Mouse (Mus musculus): ENCODE results near the gene Prcd.

Gene Prcd

GRCm38 (mm10) chr11:116653234-116653633, at the start of gene Prcd:
Gene Prcd, plus strand, starts transcription at chr11:116653534.
- DNase-seq, result no peak

GRCm38 (mm10) chr11:116604097-116604496, 49.2 kb upstream of the Prcd start:
- peak in 1 of 2 experiments; percentile 22 for DNase-seq

- peak in 1 of 2 experiments; percentile 19 for DNase-seq
Observed at GRCm38 (mm10) chr11:116607717-116608116, 45.6 kb upstream of the Prcd start.

GRCm38 (mm10) chr11:116609965-116610630, 43.2 kb upstream of the Prcd start:
- DNase-seq, result no peak

- DNase-seq, result peak in 1 of 2 experiments; percentile 21
Observed at GRCm38 (mm10) chr11:116611168-116611567, 42.2 kb upstream of the Prcd start.

- DNase-seq, result peak in 1 of 2 experiments; percentile 18
Observed at GRCm38 (mm10) chr11:116611883-116612282, 41.5 kb upstream of the Prcd start.

- DNase-seq, result no peak
Observed at GRCm38 (mm10) chr11:116612554-116612953, 40.8 kb upstream of the Prcd start.

GRCm38 (mm10) chr11:116613234-116613633, 40.1 kb upstream of the Prcd start:
- DNase-seq, result no peak

- DNase-seq, result peak; percentile 81 to 89
Observed at GRCm38 (mm10) chr11:116615735-116616437, 37.4 kb upstream of the Prcd start.

- DNase-seq, result peak; percentile 40 to 55
Observed at GRCm38 (mm10) chr11:116616438-116617118, 36.8 kb upstream of the Prcd start.

- DNase-seq, result peak; percentile 65 to 74
Observed at GRCm38 (mm10) chr11:116617641-116618040, 35.7 kb upstream of the Prcd start.

- DNase-seq, result peak in 1 of 2 experiments; percentile 23
Observed at GRCm38 (mm10) chr11:116618666-116619065, 34.7 kb upstream of the Prcd start.

- DNase-seq, result peak; percentile 69 to 87
Observed at GRCm38 (mm10) chr11:116619156-116619555, 34.2 kb upstream of the Prcd start.

- no peak for DNase-seq
Observed at GRCm38 (mm10) chr11:116619561-116619960, 33.8 kb upstream of the Prcd start.

GRCm38 (mm10) chr11:116620073-116620472, 33.3 kb upstream of the Prcd start:
- DNase-seq, result peak; percentile 63 to 81

GRCm38 (mm10) chr11:116620559-116621253, 32.6 kb upstream of the Prcd start:
- no peak for DNase-seq

- peak; percentile 89 to 96 for DNase-seq
Observed at GRCm38 (mm10) chr11:116621258-116621704, 32.1 kb upstream of the Prcd start.

GRCm38 (mm10) chr11:116623281-116624124, 29.8 kb upstream of the Prcd start:
- DNase-seq, result peak in 1 of 2 experiments; percentile 32

GRCm38 (mm10) chr11:116624131-116624832, 29.1 kb upstream of the Prcd start:
- peak; percentile 91 to 92 for DNase-seq

- peak; percentile 59 to 70 for DNase-seq
Observed at GRCm38 (mm10) chr11:116625081-116626000, 28.0 kb upstream of the Prcd start.
